Mouse (Mus musculus) liver, adult (tissue): ENCODE measurements around the gene Mxra7.
A peak's percentile ranks its signal among the peaks of the same experiment; 100 is the strongest.

Experiments
- GATA4 ChIP-seq: IDR thresholded peaks from 2 replicates; pipeline ENCODE4 v1.6.1; 2014; ENCODE audit warnings: mild to moderate bottlenecking, low read length; ENCODE audit not compliant: insufficient replicate concordance

Gene Mxra7

DNA sequence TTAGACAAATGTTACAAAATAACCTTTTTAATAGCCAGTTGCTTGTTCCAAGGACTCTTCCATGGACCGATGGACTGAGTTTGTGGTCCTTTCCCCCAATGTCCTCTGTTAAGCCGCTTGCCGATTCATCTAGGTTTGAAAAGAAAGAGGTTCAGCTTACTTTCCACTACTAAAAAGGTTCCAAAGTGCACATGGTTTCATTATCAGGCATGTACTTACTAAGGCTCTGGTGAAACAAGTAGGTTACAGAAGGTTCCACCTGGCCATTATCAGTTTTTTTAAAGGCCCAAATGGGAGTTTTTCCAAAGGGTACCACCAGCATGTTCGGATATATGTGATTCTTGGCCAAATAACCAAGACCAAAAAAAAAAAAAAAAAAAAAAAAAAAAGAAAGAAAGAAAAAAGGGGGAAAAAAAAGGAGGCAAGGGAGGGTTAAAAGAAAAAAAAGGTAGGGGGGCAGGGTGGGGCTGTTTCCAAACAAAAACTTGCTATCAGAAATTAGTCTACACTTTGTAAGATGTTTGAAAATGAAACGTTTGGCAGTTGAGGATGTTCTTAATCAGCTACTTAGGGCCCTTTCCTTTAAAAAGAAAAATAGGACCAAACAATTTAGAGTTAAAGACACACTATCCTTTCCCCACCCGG lies 23.1 kb upstream of the Mxra7 start:
- no peak for TF ChIP-seq GATA4

DNA sequence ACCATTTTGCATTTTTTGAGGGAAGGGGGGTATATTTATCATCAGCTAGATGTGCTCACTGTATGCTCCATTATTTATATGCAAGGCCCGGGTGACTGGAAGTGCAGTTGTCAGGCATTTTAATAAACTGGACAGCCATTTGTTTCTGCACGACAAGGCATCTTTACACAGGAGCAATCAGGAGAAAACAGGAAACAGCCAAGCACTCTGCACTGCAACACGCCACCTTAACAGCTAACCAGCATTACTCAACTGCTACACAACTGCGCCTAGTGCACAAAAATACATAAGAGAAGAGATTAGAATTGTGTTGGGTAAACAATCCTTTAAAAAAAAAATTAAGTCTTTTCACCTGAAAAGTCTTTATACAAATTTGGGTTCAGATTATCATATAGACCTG lies 22.2 kb upstream of the Mxra7 start:
- TF ChIP-seq GATA4, result no peak

DNA sequence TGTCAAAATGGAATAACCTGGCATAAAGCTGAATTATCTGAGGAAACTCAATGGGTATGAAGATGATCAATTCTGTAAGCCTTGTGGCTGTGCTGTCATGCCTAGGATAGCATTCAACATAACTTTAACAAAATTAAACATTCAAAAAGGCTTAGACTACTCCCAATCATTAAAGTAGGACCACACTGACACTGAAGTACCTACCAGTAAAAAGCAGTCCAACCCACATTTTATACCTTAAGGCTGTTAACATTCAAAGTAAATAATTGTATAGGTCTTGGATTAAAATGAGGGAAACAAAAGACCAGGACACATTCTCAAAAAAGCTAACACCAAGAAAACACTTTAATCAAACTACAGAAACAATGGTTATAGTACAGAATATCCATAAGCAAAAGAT lies 21.7 kb upstream of the Mxra7 start:
- no peak for TF ChIP-seq GATA4

DNA sequence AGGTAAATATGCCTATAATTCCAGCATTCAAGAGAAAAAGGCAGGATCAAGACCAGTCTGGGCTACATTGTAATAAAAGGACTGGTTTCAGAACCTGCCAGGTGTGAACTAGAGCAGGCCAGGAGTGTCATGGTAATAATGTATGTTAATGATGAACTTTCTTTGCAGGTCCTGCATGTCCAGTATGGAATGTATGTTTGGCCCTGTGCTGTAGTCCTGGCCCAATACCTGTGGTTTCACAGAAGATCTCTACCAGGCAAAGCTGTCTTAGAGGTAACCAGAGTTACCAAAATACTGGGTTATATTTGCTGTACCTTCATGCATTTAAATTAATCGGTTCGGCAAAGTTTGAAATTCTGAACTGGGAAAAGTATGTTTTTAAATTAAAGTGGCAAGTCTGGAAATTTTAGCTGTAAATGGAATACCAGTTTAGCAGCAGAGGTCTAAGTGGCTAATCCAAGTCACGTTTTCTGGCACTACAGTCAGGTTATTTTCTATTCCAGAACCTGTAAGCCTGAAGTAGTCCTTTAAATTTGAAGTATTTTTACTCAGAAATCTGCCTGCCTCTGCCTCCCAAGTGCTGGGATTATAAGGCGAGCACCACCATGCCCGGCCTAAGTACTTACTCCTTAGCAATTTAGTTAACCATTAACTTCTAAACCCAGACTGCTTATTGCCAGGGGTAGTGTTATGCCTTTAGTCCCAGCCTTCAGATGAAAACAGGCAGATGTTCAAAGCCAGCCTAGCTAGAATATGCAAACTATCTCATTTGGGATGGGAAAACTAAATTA lies 20.4 kb upstream of the Mxra7 start:
- no peak for TF ChIP-seq GATA4

DNA sequence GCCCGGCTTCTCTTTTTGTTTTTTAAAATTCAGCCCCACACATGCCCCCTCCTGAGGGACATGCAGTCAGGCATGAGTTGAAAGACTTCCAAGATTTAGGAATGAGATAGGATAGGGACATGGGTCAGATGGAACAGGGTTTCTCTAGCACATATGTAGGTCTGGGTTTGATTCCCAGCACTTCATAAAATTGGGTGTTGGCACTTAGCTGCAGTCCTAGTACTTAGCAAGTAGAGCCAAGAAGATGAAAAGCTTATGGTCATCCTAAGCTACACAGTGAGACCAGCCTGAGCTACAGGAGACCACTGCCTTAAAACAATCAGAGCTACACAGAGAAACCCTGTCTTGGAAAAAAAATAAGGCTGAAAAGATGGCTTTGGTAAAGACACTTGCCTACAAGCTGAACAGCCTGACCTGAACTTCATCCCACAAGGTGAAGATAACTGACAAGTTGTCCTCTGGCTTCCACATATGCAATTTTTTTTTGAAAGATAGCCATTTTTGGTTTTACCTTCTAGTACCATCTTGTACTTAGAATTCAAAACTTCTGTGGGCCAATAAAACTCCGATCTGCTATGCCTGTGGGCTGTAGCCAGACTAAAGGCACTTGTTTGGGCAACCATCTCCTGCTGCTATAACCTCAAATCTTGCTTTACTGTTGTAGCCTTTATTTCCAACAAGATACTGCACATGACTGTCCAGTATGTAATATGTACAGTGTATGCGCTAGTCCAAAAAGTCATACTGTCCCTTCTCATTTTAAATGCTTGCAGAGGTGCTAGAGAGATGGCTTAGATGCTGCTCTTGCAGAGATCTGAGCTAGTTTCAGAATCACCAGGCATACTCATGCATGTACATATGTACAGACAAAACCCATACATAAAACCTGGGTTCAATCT lies 19.6 kb upstream of the Mxra7 start:
- no peak for TF ChIP-seq GATA4

DNA sequence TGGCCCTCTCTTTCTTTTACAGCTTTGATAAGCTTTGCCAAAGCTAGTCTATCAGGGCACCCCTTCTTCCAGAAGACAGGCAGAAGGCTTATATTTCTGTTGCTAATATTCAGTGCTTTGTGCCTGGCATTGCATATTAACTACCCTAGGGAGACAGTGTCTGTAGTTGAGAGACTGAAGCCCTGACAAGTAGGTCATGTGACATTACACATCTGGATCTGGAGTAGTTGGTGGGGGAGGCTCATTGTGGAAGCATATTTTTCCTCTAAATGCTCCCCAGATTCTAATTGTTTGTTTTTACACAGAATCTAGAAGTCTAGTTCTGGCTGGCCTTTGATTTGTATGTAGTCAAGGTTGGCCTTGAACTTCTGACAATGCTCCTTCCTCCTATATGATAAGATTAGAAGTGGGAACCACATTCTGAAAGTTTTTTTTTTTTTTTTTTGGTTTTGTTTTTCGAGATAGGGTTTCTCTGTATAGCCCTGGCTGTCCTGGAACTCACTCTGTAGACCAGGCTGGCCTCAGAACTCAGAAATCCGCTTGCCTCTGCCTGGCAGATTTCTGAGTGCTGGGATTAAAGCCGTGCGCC lies 18.8 kb upstream of the Mxra7 start:
- no peak for TF ChIP-seq GATA4

DNA sequence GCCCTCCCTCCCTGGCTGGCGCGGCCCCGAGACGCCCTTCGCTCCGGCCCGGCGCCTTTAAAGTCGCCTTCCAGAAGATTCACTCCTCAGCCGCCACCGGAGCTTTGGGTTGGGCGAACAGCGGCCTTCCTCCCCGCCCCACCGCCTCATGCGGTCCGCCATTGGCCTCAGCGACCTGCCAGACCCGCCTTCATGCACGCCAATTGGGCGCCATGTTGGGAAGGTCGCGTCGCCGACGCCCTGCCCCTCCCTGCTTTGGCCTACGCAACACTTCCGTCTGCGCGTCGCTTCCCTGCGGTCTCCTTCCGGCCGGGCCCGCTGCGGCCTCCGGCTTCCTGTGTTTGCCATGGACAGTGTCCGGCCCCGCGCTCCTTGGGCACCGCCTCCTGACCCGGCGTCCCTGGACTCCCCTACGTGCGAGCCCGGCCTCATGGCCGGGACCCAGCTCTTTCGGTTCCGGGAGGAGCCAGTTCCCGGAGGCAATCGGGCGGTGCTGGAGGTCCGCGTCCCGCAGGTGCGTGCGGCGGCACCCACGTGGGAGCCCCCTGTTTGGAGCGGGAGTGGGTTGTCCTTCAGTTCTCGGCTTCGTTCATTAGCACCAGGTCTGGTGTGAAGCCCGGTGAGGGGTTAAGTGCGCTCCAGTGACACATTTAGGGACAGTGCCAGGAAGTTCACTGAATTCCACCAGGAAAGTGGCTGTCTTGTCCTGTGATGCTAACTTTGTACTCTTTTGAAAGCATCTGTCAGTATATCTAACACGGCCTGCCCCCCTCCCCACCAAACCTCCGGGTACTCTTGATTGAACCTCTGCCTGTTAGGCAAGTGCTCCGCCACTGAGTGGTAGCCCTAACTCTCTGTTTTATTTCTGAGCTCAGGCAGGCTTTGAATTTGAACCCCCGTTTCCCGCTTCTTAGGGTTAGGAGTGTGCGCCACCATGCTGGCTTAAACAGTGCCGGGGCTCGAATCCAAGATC lies 15.7 kb upstream of the Mxra7 start, which contains the start of the genes Mettl23 and Jmjd6:
Mettl23 (plus strand) TSS at position 18 of the 973 bp plus-strand sequence.
Jmjd6 (minus strand) TSS at position 189 of the 973 bp plus-strand sequence.
- peak; percentile 46; the same call in 1 of the 2 replicates for TF ChIP-seq GATA4

DNA sequence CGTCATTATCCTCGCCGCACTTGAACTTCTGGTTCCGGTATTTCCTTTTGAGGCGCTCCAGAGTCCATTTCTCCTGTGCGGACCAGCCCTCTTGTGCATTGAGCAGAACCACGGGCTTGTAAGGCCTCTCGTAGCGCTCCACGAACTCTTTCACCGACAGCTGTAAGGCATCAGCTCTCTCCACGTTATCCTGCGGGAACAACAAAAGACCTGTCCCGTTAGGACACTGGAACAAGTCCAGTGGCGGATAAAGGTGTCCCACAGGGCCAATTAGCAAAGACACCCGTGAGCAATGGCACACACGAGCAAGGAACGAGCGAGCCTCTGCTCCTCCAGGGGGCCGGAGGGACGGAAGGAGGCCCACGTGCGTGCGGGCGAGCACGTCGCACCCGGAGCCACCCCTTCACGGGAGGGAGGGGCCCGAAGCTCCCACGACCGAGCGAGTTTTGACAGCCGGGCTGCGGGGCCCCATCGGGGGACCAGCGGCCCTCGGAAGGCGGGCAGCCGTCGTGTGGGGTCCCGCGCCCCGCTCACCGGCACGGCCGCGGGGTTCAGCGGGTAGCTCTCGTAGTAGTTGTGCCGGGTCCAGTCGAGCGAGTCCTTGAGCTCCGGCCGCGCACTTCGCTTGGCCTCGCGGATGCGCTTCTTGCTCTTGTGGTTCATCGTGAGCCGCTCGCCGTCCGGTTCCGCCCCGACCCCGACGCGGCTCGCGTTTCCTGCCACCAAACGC lies 14.8 kb upstream of the Mxra7 start:
- no peak for TF ChIP-seq GATA4

DNA sequence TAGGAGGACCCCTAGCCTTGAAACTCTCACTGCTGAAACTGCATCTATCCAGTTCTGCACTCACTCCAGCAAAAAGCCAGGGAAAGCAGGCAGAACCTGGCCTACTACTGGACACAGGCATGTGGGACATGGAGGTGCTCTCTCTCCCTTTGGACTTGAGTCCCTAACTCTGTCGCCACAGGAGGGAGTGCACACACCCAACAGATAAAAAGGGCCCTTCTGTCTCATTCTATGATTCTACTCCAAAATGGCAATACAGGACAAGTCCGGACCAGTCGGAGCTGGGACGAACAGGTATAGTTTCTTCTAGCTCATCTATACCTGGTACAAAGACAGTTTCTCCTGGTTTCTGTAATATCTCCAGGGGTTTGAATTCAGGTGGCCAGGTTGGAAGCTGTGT lies 12.9 kb upstream of the Mxra7 start:
- no peak for TF ChIP-seq GATA4

DNA sequence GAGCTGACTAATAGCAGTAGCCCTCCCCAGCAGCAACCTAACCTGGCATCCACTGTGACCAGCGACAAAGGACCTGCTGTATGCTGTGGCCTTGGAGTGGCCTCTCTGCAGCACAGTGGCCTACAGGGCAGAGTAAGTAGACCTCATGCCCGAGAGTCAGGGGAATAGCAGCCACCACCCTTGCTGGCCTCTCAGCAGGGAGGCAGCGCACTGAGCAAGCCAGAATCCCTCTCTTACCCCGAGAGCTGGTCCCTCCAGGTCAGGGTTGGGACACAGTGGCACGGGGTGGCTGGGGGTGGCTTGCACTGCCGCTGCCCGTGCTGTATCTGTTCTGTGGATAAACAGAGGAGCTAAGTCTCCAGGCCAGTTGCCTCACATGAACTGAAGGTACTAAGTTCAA lies 11.8 kb upstream of the Mxra7 start:
- no peak for TF ChIP-seq GATA4

DNA sequence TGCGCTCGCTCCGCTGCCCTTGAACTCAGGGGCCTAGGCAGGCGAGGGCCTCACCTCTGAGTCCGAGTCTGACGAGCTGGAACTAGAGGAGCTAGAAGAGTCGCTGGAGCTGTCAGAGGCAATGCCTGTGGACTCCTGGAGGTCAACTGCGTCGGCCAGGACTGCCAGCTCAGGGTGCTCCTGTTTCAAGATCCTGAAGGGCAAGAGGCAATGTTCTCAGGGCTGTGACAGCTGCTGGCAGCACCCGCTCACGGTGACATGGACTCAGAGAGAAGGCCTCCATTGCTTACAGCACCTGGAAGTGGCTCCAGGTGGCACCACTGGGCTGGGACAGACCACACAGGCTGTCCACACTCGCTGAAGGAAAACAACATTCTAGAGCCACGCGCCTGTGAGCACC lies 11.1 kb upstream of the Mxra7 start:
- TF ChIP-seq GATA4, result no peak

DNA sequence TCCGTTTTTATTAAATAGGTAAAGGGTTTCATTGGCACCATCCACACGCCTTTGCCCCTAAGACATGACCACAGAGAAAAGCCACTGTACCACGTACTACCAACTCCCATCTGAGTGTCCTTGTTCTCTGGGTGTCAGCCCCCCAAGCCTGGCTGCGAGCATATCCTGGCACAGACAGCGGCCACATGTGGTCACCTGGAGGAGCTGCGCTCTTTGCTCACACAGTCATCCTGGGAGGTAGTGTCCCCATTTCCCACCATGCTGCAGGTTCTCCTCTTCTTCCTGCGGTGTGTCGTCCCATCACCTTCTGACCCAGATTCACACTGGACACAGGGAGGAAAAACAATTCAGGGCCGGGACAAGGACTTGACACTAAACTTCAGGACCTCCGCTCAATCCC lies 9.6 kb upstream of the Mxra7 start:
- no peak for TF ChIP-seq GATA4

DNA sequence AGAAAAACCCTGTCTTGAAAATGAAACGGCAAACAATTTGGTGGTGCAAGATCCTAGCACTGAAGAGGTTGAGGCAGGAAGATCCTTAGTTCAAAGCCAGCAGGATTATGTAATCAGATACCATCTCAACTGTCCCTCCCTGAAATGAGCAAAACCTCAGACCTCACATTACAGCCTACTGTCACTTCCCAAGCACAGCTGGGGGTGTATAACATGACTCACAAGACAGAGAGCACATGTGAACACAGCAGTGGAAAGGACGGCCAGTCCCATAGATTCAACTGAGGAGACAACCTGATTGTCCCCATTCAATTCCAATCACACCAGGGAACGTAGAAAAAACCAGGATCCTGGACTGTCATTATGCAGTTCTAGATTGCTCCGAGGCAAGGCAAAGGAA lies 8.4 kb upstream of the Mxra7 start:
- TF ChIP-seq GATA4, result no peak
